Mouse (Mus musculus) lung, postnatal 4 days (tissue): ENCODE measurements at regions not wholly inside any gene's neighbourhood (a gene's known extent, or its start where the extent isn't known, plus 50 kb on each side); places are given as distances from the start of the nearest gene placed in this dataset.

Source experiments
- DNase-seq, 2 experiments: peaks; one replicate each; pipeline ENCODE4 v3.0.0; 2021

DNA sequence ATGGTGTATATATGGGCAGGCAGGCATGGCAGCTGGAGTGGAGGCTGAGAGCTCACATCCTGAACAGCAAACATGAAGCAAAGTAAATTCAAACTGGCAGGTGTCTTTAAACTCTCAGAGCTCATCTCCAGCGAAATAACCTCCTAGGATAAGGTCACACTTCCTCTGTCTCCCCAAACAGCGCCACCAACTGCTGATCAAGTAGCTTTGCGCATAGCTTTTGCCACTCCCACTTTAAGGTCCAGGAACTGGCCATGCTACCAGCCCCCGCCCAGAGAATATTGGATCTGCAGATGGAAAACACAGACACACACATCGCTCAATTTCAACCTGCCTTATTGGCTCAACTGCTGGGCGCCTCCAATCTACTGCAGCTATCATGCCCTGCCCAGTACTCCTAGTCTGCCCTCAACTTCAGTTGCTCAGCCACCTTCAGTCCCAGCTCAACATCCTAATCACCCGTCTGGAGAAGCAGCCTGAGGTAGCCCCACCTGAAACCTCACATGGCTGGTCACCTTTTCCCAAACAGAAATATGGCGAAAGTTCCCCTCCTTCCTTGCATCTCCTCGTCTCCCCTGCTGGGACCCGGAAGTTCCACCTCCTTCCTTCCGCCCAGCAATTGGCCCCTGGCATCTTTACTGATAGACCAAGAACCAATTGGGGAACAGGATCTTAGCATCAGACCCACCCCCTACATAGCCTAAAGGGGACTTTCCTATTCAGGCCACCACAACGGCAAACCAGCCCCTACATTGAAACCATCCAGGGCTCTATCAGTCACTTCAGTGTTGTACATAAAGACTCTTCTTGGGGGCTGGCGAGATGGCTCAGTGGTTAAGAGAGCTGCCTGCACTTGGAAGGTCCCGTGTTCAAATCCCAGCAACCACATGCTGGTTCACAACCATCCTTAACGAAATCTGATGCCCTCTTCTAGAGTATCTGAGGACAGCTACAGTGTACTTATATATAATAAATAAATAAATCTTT, 70.4 kb upstream of the Slc38a4 start:
- no peak for DNase-seq

DNA sequence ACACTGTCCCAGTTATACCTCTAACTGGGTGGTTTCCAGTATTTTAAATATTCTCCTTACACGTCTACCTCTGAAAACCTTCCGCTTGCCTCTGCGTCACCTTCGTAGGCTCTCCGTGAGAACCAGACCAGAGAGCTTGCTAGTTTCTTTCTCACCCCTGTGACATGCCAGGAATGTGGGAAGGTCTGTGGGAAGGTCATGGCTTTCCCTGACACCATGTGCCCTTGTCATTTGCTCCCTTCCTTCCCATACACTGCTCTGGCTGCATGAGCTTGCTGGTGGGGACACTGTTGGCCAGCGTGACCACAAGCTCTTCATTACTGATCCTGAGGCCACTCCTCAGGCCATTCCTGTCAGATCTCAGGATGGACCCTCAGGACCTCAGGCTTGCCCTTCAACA, 66.5 kb upstream of the Slc38a4 start:
- no peak for DNase-seq

DNA sequence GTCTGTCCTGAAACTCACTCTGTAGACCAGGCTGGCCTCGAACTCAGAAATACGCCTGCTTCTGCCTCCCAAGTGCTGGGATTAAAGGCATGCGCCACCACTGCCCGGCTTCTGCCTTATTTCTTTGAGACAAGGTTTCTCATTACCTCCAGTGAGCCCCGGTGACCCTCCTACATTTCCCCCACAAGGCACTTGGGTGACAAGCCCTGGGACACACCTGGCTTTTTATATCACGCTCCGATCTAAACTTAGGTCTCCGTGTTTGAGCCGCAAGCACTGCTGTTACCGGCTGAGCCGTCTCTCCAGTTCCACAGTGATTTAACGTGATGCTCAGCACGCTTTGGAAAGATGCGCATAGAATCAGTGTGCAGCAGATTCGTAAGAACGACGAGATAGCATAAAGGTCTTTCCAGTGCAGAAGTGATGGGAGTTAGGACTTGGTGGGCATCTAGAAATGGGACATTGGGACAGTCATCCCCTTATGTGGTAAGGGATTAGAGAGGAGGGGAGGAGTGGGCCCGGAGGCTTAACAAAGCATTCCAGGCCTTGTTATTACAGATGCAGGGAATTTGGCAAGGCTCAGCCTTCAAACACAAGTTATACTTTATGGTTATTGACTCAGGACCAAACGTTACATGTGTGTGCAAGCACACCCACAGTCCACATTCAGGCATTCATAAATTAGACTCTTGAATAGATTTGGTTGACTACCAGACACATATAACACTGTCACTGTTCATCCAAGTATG, 56.9 kb upstream of the Slc38a4 start:
- no peak for DNase-seq

DNA sequence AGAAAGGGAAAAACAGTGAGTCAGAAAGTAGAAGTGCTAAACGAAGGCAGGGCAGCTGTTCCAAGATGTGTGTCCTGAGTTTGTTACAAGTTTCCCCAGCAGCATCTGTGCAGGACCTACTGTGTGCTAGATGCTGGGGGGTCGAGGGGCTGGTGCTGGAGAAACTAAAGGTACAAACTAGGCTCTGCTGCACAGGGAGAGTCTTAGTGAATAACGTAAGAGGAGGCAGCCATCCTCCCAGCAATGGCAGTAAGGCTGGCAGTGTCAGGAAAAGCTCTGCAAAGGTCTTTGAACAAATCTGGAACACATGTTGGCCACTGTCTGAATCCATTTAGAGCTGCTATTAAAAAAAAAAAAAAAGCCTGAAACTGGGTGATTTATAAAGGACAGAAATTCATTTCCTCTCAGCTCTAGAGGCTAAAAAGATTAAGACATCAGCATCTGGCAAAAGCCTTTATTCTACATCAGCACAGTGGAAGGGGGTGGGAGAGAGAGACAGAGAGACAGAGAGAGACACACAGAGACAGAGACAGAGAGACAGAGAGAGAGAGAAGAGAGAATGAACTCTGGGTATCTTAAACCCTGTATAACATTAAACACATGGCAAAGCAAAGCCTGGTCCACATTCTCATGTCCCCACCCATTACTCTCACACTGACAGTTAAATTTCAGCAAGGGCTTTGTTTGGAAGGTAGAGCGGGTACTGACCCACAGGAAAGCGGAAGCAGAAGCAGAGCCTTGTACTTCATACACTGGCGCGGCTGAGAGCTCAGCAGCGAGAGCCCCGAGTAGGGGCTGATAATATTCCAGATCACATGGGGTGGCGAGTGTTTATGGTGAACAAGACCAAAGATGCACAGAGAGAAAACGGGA, 55.8 kb upstream of the Slc38a4 start:
- no peak for DNase-seq

DNA sequence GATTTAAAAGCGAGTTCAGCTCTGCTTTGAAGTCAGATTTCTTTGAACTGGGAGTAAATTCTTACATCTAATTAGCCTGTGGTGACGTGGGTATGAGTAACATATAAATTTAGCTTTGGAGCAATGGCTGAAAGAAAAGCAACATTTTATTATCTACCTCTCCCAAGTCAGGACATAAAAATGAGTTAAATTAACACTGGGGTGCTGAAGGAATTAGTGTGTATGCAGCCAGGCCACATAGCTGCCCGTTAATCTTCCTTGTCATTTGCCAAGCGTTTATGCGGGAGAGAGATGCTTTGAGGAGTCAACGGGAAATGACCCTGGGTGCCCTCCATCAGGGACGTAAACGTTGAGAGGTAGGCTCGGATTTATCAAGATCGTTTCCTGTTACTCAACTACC, 52.0 kb upstream of the Slc38a4 start:
- DNase-seq, result no peak

DNA sequence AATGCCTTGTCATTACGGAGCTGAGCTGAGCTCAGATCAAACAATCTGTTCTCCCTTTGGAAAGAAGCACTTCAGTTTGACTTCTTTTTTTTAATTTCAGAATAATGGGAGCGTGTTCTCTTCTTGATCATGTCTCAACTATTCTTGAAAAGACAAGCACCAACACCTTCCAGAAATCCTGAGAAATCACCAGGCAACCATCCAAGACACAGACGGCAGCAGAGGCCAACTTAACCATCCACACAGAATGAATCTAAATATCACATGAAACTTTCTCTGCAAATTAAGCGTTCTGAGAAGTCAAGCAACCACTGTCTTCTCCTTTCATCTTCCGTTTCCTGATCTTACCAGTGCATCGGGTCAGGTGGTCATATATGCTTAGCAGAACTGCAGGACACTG, 50.8 kb upstream of the Slc38a4 start:
- DNase-seq, result no peak
